Mouse (Mus musculus) inflammation-experienced regulatory T-cells, adult 16 weeks (primary cell): Measurements from ENCODE around the gene Igfbp5. TPM values are rescaled to one million over a fixed set of nuclear protein-coding genes. Genes with fewer than 3 reads are reported as not detected.

Source experiments
- polyA plus RNA-seq: library from polyadenylated mRNA; unstranded; fragments of 100-300 nt; shearing (Covaris generic); gene quantifications from one replicate; pipeline ENCODE4 v1.2.1, GENCODE M21; 2017

Gene Igfbp5
- polyA plus RNA-seq = 0.05 TPM

DNA sequence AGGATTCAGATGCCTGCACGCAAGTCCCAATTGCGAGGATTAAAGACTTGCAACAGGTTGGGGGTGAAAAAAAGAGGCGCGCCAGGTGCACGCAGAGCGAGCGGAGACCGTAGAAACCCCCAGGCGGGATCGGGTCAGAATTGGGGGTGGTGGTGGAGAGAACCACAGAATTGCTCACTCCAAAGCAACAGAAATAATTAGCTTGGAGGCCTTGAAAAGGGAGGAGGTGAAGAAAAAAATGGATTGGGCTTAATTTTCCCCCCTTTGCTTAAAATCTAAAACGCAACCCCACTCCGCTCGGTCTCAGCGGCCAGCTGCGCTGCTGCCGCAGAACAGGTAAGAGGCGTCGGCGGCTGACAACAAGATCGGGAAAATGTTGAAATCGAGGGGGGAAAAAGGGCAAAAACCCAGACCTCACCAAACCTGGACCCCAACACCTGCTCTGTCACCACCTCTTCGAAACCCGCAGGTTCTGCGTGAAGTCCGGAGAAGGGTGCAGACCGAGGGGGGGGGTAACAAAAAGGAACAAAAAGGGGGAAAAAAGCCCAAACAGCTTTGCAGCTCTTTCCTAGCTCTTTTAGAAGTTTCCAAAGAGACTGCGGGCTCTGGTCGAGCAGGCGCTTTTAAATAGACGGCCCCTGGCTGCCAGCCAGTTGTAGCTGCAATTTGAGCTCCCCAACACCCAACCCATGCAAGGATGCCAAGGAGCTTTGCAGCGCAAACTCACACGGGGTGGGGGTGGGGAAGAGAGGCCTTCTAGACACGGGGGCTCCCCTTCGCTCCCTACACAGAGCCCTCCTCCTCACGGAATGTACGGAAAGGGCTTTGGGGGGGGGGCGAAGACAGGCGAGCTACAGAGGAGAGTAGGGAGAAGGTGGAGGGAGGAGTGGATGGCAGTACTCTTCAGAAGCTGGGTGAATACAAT is at the start of gene Igfbp5:
TSS of gene Igfbp5 (minus strand) at position 598 of the 925 bp plus-strand sequence.

DNA sequence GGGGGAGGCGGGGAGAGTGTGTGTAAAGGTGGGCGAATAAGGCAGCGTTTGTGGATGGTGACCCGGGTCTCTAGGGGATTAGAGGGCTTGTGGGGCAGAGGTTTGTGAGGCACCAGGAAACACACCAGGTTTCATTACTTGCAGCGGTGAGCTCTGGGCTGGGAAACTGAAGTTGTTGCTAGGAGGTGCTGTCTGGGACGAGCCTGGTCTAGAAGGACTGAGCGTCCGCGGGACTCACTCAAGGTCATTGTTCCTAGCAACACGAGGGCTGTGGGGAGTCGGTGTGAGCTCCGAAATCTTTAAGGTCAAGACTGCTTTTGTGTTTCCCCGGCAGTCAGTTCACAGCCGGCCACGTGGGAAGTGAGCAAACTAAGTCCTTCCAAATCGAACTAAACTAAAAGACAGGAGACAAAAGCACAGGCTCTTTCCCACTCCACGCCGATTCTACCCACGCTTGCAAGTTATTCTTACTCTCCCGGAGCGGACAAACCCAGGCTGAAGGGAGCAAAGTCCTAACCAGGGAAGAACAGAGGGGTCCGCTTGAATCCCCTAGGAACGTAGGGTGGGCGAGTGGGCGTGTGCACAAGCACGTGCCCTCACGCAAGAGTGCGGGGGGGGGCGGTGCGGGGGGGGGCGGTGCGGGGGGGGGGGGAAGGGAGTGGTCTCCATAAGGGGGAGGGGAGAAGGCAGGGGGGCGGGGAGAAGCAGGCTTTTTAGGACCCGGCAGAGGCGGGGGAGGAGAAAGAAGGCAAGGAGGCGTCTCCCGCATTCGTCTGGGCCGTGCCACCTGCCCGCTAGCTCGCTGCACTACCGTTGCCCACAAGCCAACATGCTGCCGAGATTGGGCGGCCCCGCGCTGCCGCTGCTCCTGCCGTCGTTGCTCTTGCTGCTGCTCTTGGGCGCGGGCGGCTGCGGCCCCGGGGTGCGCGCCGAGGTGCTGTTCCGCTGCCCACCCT is 50.7 kb downstream of the Igfbp5 start, which contains the start of gene Igfbp2:
TSS of gene Igfbp2 (plus strand) at position 753 of the 956 bp plus-strand sequence.

Other genes starting within 250 kb of the Igfbp5 start
- not detected for gene Ankar, start 174.3 kb downstream of the Igfbp5 start, polyA plus RNA-seq
- gene Rpl37a, start 163.6 kb downstream of the Igfbp5 start, polyA plus RNA-seq = 2,221 TPM
- not detected for gene Igfbp2, start 50.4 kb downstream of the Igfbp5 start, polyA plus RNA-seq
- gene Tnp1, start 141.0 kb upstream of the Igfbp5 start, polyA plus RNA-seq = not detected